Mouse (Mus musculus): ENCODE data around the gene Krtap24-1. TPM values are rescaled to one million over a fixed set of nuclear protein-coding genes. Genes with fewer than 3 reads are reported as not detected.

Krtap24-1 gene
- polyA plus RNA-seq, 1 experiment from 2014 or later = not detected

- Histone ChIP-seq H3K4me2 (replicated peaks; ENCODE audit: low read depth) (no peak overlapping the region), H3K27ac (replicated peaks) (no peak overlapping the region), H3K4me3 (ENCODE audit: low read depth, low read length) (no peak overlapping the region), H3K9ac (ENCODE audit: low read length) (no peak overlapping the region), H3K4me1 (replicated peaks; ENCODE audit: control insufficient read depth, insufficient read depth) (no peaks in the 10 kb centered on the region), H3K9me3 (ENCODE audit: control insufficient read depth, low read length) (no peaks in the 10 kb centered on the region), H3K36me3 (ENCODE audit: control insufficient read depth, insufficient read depth, low read length) (no peaks in the 10 kb centered on the region), H3K27me3 (ENCODE audit: control insufficient read depth, insufficient read depth, low read length) (no peaks in the 10 kb centered on the region)
- no peak for ATAC-seq (ENCODE audit: low FRiP score, low TSS enrichment)
- WGBS = 61% methylated on average over 1 of the region's 1 CpGs
- DNase-seq (ENCODE audit: low spot score) = no peak
- no peak for TF ChIP-seq EP300 (optimal IDR thresholded peaks at IDR 0.05)
- no peak for TF ChIP-seq CTCF (IDR thresholded peaks at IDR 0.05; ENCODE audit: low read depth)
Observed at GRCm38 (mm10) chr16:88602464-88602863, 9.6 kb downstream of the Krtap24-1 start.

- H3K9me3 ChIP-seq (ENCODE audit: control insufficient read depth, low read length) = no peaks in the 10 kb centered on the region
- WGBS = 68% methylated on average over 8 of the region's 8 CpGs
- no peak overlapping the region for H3K4me3 ChIP-seq (ENCODE audit: low read depth, low read length)
- H3K9ac ChIP-seq (ENCODE audit: low read length) = no peak overlapping the region
- H3K27ac ChIP-seq (replicated peaks) = no peak overlapping the region
- no peaks in the 10 kb centered on the region for H3K27me3 ChIP-seq (ENCODE audit: control insufficient read depth, insufficient read depth, low read length)
- H3K4me2 ChIP-seq (replicated peaks; ENCODE audit: low read depth) = no peak overlapping the region
- no peaks in the 10 kb centered on the region for H3K36me3 ChIP-seq (ENCODE audit: control insufficient read depth, insufficient read depth, low read length)
- TF ChIP-seq CTCF (IDR thresholded peaks at IDR 0.05; ENCODE audit: low read depth) (no peak), EP300 (optimal IDR thresholded peaks at IDR 0.05) (no peak)
- H3K4me1 ChIP-seq (replicated peaks; ENCODE audit: control insufficient read depth, insufficient read depth) = no peaks in the 10 kb centered on the region
- DNase-seq (ENCODE audit: low spot score) = no peak
- no peak for ATAC-seq (ENCODE audit: low FRiP score, low TSS enrichment)
Observed at GRCm38 (mm10) chr16:88600303-88600702, 11.8 kb downstream of the Krtap24-1 start.

- H3K4me1 ChIP-seq (replicated peaks; ENCODE audit: control insufficient read depth, insufficient read depth) = no peaks in the 10 kb centered on the region
- H3K9me3 ChIP-seq (ENCODE audit: control insufficient read depth, low read length) = no peaks in the 10 kb centered on the region
- TF ChIP-seq CTCF (IDR thresholded peaks at IDR 0.05; ENCODE audit: low read depth) (no peak), EP300 (optimal IDR thresholded peaks at IDR 0.05) (no peak)
- H3K36me3 ChIP-seq (ENCODE audit: control insufficient read depth, insufficient read depth, low read length) = no peaks in the 10 kb centered on the region
- no peak overlapping the region for H3K4me3 ChIP-seq (ENCODE audit: low read depth, low read length)
- no peak overlapping the region for H3K9ac ChIP-seq (ENCODE audit: low read length)
- H3K27ac ChIP-seq (replicated peaks) = no peak overlapping the region
- ATAC-seq (ENCODE audit: low FRiP score, low TSS enrichment) = no peak
- no peak overlapping the region for H3K4me2 ChIP-seq (replicated peaks; ENCODE audit: low read depth)
- 54% methylated on average over 16 of the region's 16 CpGs for WGBS
- no peak for DNase-seq (ENCODE audit: low spot score)
- H3K27me3 ChIP-seq (ENCODE audit: control insufficient read depth, insufficient read depth, low read length) = no peaks in the 10 kb centered on the region
Observed at GRCm38 (mm10) chr16:88599504-88600237, 12.4 kb downstream of the Krtap24-1 start.

GRCm38 (mm10) chr16:88592758-88593157, 19.3 kb downstream of the Krtap24-1 start:
- Histone ChIP-seq H3K27me3 (ENCODE audit: control insufficient read depth, insufficient read depth, low read length) (no peaks in the 10 kb centered on the region), H3K4me2 (replicated peaks; ENCODE audit: low read depth) (no peak overlapping the region), H3K9ac (ENCODE audit: low read length) (no peak overlapping the region), H3K9me3 (ENCODE audit: control insufficient read depth, low read length) (no peaks in the 10 kb centered on the region), H3K36me3 (ENCODE audit: control insufficient read depth, insufficient read depth, low read length) (no peaks in the 10 kb centered on the region), H3K4me1 (replicated peaks; ENCODE audit: control insufficient read depth, insufficient read depth) (no peaks in the 10 kb centered on the region), H3K4me3 (ENCODE audit: low read depth, low read length) (no peak overlapping the region), H3K27ac (replicated peaks) (no peak overlapping the region)
- DNase-seq (ENCODE audit: low spot score) = no peak
- TF ChIP-seq EP300 (optimal IDR thresholded peaks at IDR 0.05) (no peak), CTCF (IDR thresholded peaks at IDR 0.05; ENCODE audit: low read depth) (peak; percentile 68)
- no peak for ATAC-seq (ENCODE audit: low FRiP score, low TSS enrichment)

- H3K27ac ChIP-seq (replicated peaks) = no peak overlapping the region
- WGBS = 87% methylated on average over 9 of the region's 9 CpGs
- no peak for ATAC-seq (ENCODE audit: low FRiP score, low TSS enrichment)
Observed at GRCm38 (mm10) chr16:88583338-88583737, 28.7 kb downstream of the Krtap24-1 start.

GRCm38 (mm10) chr16:88575885-88576679, 36.0 kb downstream of the Krtap24-1 start:
- no peak for TF ChIP-seq EP300 (optimal IDR thresholded peaks at IDR 0.05)
- no peak for TF ChIP-seq CTCF (IDR thresholded peaks at IDR 0.05; ENCODE audit: low read depth)
- Histone ChIP-seq H3K9ac (ENCODE audit: low read length) (no peak overlapping the region), H3K27me3 (ENCODE audit: control insufficient read depth, insufficient read depth, low read length) (no peaks in the 10 kb centered on the region), H3K27ac (replicated peaks) (no peak overlapping the region), H3K9me3 (ENCODE audit: control insufficient read depth, low read length) (no peaks in the 10 kb centered on the region), H3K4me3 (ENCODE audit: low read depth, low read length) (no peak overlapping the region), H3K4me1 (replicated peaks; ENCODE audit: control insufficient read depth, insufficient read depth) (no peaks in the 10 kb centered on the region), H3K36me3 (ENCODE audit: control insufficient read depth, insufficient read depth, low read length) (no peaks in the 10 kb centered on the region), H3K4me2 (replicated peaks; ENCODE audit: low read depth) (no peak overlapping the region)
- WGBS = 74% methylated on average over 4 of the region's 4 CpGs
- no peak for ATAC-seq (ENCODE audit: low FRiP score, low TSS enrichment)
- DNase-seq (ENCODE audit: low spot score) = no peak

More at GRCm38 (mm10) chr16:88583338-88583737, 28.7 kb downstream of the Krtap24-1 start:
- DNase-seq (ENCODE audit: low spot score) = no peak
- H3K4me1 ChIP-seq (replicated peaks; ENCODE audit: control insufficient read depth, insufficient read depth) = no peaks in the 10 kb centered on the region
- no peak overlapping the region for H3K4me2 ChIP-seq (replicated peaks; ENCODE audit: low read depth)
- no peak overlapping the region for H3K9ac ChIP-seq (ENCODE audit: low read length)
- TF ChIP-seq EP300 (optimal IDR thresholded peaks at IDR 0.05) (no peak), CTCF (IDR thresholded peaks at IDR 0.05; ENCODE audit: low read depth) (no peak)
- H3K27me3 ChIP-seq (ENCODE audit: control insufficient read depth, insufficient read depth, low read length) = no peaks in the 10 kb centered on the region
- no peaks in the 10 kb centered on the region for H3K36me3 ChIP-seq (ENCODE audit: control insufficient read depth, insufficient read depth, low read length)
- no peaks in the 10 kb centered on the region for H3K9me3 ChIP-seq (ENCODE audit: control insufficient read depth, low read length)
- no peak overlapping the region for H3K4me3 ChIP-seq (ENCODE audit: low read depth, low read length)

Data from stomach, postnatal 0 days (tissue).